Mouse (Mus musculus): ENCODE measurements around the gene Dus1l.
"Not testable (repeated sequence)": the region's sequence is repeated elsewhere in the genome, so short reads cannot be mapped to it uniquely, and the experiment has no call there.

Dus1l gene

DNA sequence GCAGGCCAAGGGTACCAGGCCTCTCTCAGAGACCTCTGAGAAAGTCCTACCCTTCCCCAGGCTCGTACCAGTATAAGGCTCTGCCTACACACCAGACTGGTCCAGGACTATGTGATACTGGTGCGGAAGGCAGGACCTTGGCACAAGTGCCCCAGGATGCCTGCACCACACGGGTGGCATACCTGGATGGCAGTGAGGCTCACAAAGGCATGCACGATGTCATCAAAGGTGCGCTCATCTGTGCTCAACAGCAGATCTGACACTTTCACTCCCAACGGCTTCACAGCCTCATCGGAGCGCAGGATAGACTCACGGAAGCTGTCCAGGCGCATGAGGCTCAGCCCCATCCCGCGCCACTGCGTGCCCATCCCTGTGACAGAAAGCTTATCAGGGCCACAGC, 22.0 kb upstream of the Dus1l start:
- no peak for DNase-seq (ENCODE audit: low spot score)

DNA sequence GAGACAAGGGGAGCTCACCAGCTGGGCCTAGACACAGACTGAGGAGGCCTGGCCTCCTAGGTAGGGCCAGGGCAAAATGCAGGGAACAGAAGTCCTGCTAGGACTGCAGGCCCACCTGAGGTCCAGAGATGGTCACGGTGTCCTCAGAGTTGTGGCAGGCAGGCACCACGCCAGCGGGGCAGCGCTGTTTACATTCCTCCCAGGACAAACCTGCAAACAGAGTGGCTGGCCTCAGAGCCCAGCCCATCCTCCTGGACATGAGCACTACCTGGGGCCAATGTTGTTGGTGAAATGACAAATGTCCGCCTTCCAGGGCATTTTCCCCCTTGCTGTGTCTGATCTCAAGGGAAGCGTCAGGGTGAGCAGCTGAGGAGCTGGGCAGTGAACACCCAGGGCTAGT, 21.2 kb upstream of the Dus1l start:
- DNase-seq (ENCODE audit: low spot score), result no peak

DNA sequence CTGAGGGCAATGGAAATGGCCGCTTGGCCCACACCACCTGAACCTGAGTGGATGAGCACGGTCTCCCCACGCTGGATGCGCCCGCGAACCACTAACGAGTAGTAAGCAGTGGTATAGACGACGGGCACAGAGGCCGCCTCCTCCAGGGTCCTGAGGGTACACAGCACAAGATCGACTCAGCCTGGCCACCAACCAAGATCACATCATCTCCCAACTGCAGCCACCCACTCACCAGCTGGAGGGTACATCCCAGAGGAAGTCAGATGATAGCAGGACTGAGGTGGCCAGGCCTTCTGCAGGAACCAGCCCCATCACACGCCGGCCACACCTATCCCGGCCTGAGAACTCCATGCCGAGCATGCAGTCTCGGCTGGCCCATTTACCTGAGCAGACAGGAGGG, 15.9 kb upstream of the Dus1l start:
- DNase-seq (ENCODE audit: low spot score), result no peak

DNA sequence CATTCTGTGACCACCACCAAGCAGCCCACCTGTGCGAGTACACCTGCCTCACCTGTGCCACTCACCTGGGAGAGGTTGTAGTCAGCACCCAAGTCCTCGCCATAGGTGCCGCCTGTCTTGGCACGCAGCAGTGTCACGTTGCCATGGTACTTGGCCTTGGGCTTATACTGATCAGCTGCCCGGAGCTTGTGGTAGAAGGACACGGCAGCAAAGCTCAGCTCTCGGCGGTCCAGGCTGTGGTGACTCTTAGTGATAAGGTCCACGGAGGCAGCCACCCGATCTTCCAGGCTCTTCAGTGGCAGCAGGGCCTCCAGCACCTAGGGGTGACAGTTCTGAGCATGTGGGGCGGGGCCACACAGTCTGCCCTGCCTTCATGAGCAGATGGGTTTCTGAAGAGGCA, 11.8 kb upstream of the Dus1l start:
- DNase-seq (ENCODE audit: low spot score), result no peak

DNA sequence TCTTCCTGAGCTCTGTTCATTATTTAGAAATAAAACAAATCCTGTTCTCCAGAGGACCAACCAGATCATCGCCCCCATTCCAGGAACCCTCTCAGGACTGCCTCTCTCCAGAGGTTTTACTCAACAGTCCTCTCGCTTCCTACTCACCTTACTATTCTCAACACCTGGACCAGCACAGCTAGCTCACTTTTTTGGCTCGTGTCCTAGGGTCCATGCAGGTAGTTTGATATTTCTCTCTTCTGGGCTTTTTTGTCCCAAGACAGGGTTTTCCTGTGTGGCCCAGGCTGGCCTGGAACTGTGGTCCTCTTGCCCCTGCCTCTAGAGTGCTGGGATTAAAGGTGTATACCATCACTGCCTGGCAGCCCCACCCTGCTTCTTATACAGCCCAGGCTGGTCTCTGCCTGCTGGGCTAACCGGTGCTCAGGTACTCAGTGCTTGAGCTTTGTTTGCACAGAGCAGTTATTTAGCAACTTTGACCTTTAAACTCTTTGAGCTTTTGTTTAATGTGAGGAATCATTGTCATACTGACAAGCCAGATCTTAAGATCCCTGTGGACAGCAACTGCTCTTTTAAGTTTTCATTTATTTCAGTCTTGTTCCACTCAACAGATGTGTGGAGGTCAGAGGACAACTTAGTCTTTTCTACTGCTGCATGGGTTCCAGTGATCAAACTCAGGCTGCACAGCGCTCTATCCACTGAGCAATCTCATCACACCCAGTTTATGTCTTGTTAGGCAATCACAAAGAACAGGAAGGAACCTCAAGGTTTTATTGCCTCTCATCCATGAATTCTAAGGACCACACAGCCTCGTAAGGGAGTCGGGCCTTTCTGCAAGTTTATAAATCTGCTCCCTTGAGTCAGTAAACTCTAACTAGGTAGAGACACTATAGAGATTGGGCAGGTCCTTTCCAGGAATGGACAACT, 9.4 kb upstream of the Dus1l start:
- DNase-seq (ENCODE audit: low spot score), result no peak

DNA sequence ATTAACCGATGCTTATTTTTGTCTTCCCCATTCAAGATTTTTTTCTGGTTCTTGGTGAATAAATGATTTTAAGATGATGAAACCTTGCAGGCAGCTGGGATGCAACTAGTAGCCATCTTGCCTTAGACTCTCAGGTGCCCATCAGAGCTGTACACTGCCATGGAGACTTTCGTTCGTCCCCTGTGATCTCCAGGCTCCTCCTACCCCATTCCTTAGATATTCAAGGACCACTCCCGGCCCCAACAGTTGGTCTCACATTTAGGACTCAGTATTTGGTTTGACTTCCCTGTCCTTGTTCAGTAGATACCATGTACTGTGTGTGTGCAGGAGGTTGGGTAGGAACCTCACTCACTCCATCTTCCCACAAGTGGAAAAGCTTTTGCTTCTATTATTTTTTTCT, 8.6 kb upstream of the Dus1l start:
- no peak for DNase-seq (ENCODE audit: low spot score)

DNA sequence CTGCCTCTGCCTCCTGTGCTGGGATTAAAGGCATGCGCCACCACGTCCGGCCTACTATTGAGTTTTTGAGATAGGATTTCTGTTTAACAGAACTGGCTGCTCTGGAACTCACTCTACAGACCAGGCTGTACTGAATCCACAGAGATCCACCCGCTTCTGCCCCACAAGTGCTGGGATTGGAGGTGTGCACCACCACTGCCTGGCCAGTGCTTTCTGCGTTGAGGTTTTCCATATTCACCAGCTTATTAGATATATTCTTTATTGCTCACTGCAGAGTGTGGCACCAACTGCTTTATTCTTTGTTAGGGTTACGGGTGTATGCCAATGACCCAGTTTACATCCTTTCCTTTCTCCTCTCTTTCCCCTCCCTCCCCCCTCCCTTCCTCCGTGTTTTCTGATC, 8.1 kb upstream of the Dus1l start:
- no peak for DNase-seq (ENCODE audit: low spot score)

DNA sequence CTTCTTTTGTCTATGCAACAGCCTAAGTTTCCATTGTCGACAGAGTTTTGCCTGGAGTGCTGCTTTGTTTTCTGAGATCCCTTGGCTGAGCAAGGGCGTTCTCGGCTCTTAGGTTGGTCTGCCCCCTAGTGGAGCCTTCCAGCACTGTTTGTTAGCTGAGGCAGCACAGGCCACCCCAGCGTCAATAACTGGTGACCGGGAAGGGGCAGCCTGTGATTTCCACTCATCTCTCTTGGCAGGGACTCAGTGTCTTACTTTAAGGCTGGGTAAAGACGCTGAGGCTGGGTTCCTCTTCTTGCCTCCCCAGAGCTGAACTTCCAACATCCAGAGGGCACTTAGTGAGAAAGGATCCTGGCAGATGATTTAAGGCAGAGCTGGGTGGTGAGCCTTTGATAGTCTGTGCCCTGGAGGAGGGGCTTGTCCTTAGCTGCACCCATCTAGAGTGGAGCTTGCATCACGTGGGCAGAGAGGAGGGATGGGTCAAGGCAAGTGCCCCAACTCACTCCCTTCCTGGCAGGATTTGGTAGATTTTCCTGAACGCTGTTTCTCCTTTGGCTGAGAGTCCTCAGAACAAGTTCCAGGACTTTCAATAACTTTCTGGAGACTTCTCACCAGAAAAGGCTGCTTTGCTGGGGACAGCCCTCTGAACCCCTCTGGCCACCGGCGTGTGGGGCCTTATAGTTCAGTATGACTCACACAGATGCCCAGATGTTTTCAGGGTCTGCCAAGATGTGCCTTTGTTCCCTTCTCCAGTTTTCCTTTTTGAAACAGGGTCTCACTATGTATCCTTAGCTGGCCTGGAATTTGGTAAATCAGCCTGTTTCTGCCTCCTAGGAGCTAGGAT, 4.1 kb upstream of the Dus1l start:
- DNase-seq (ENCODE audit: low spot score), result peak; percentile 83

DNA sequence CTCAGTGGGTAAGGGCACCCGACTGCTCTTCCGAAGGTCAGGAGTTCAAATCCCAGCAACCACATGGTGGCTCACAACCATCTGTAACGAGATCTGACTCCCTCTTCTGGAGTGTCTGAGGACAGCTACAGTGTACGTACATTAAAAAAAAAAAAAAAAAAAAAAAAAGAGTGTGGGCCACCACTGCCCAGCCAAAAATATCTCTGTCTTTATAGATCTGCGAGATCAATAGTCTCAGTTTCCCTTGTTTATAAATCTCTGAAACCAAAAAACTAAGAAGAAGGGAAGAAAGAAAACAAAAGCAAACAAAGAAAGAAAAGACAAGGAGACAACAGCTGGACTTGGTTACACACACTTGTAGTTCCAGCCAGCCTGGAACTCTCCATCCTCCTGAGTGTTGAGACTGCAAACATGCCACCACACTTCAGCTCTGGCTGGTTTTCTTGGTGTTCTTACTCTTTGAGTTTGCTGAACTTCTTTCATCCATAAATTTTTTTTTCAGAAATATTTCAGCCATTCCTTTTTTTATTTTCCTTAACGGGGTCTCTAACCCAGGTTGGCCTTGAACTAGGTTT, 3.2 kb upstream of the Dus1l start:
- DNase-seq (ENCODE audit: low spot score), result no peak

DNA sequence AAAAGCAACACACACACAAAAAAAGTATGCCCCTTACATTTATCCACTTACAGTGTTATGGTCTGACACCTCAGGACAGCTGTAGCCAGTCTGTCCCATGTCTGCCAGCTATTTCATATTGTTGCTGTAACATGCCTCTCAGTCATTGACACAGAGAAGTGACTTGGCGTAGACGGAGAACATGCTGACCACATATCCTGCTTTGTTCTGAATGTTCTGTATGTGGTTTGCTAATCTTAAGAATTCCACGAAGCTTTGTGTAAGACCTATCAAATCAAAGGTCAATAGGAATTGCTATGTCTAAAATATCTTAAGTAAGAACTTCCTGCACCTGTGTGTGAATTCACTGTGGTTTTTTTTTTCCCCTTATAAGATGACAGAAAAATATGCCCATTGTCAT, 2.0 kb upstream of the Dus1l start:
- DNase-seq (ENCODE audit: low spot score), result no peak

DNA sequence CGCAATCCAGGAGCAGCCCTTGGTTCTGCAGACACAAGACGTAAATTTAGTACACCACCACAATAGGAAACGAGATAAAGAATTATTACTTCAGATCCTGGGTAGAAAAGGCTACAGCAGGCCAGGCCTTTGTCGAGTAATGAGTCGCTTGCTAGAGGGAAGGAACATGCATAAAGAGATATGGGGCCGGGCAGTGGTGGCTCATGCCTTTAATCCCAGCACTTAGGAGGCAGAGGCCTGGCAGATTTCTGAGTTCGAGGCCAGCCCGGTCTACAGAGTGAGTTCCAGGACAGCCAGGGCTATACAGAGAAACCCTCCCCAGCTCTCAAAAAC, 377 bp upstream of the Dus1l start:
- DNase-seq (ENCODE audit: low spot score), result no peak

DNA sequence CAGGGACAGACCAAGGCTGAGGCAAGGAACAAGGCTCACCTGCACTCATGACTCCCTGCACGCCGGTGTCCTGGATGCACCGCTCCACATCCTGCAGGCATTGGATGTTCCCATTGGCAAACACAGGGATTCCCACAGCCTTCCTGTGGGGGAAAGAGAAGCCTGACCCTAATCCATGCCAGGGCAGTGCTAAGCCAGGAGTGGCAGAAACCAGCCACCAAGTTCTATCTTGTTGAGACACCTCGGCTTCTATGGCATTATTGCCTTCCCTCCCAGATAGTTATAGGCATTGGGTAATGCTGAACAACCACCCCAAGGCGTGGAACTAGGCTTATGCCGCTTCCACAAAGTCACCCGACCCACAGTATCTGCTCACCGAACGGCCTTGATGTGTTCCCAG, 3.6 kb downstream of the Dus1l start:
- DNase-seq (ENCODE audit: low spot score), result no peak

DNA sequence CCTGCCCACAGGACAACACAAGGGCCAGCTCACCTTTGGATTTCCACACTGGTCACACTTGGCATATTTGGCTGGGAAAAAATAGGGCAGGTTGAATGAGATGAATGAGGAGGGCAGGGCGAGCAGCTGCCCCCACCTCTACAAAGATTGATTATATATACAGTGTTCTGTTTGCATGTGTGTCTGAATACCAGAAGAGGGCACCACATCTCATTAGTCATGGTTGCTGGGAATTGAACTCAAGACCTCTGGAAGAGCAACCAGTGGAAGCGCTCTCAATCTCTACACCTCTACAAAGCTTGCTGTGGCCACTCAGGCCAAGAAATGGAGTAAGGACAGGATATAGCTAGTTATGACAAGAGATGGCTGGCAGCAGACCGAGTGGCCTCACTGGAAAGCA, 6.4 kb downstream of the Dus1l start:
- no peak for DNase-seq (ENCODE audit: low spot score)

DNA sequence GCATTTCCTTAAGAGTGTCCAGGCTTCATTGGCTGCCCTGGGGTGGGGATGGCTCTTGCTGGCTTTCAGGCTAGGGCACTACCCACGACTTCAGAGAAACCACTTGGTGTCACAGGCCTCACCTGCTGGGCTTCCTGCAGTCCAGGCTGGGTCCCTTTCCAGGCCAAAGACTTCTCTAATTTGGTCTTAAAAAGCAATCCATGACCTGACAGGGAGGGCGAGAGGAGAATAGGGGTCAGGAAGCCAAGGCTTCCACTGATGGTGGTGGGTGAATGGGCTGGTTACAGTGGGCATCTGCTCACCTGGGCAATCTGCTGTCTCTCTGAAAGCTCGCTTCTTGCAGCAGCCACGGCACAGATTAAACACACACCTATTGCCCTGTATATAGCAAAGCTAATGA, 6.8 kb downstream of the Dus1l start:
- no peak for DNase-seq (ENCODE audit: low spot score)

DNA sequence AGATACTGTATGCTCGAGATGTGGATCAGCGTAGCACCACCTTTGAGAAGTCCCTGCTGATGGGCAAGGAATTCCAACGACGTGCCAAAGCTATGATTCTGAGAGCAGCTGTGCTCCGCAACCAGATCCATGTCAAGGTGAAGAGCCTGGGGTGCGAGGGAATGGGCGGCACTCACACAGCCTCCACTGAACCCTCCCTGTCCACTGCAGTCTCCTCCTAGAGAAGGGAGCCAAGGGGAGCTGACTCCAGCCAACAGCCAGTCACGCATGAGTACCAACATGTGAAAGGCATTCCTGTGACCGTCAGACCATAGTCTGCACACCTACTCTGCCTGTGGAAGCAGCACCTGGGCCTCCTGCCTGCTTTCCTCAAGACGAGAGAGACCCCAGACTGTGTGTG, 7.7 kb downstream of the Dus1l start:
- not testable (repeated sequence) for DNase-seq (ENCODE audit: low spot score)

DNA sequence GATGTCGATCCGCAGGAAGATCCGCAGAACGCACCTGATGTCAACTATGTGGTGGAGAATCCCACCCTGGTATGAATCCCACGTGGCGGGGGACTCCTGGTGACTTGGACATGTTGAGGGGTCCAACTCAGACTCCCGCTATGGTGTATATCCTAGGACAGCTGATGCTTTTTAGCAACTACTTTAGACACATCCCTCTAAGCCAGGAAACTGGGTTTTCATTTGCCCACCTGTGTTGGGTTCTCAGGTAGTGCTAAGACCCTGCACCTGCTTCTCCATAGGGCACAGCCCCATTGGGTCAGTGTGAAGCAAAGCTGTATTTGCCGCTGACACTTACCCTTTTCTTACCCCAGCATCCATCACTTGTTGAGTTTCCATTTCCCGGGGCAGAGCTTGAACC, 11.1 kb downstream of the Dus1l start:
- no peak for DNase-seq (ENCODE audit: low spot score)

DNA sequence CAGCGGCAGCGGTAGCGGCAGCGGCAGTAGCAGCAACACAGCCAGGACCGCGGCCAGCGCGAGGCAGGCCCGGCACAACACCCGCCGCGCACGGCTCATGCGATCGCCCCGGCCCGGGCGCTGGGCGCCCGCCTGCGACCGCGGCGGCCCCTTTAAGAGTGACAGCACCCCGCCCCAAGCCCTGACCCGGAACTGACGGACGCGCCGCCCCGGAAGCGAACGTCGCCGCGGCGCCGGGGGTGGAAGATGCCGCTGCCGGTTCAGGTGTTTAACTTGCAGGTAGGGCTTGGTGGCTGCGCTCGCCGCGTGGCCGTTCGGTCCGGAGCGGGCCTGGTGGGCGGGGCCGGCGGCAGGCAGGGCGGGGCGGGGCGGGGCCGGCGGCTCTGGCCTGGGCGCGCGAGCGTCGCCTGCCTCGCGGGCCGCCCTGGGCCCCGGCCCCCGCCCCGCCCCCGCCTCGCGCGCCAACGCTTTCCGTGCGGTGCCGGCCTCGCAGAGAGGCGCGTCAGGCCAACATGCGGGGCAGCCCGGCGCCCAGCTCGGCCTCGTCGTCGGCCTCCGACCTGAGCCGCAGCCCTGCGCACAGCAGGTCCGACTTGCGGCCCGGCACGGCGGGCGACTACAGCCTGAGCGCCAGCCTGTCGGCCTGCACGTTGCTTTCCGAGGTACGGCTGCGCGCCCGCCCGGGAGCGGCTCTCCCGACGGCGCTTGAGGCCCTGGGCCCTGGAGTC, 12.0 kb downstream of the Dus1l start, which contains the start of the genes Rfng and Gps1:
Gene Rfng, minus strand, starts transcription at position 144 of the 728 bp plus-strand sequence.
Gene Gps1, plus strand, starts transcription at position 209 of the 728 bp plus-strand sequence.
- peak; percentile 68 for DNase-seq (ENCODE audit: low spot score)

DNA sequence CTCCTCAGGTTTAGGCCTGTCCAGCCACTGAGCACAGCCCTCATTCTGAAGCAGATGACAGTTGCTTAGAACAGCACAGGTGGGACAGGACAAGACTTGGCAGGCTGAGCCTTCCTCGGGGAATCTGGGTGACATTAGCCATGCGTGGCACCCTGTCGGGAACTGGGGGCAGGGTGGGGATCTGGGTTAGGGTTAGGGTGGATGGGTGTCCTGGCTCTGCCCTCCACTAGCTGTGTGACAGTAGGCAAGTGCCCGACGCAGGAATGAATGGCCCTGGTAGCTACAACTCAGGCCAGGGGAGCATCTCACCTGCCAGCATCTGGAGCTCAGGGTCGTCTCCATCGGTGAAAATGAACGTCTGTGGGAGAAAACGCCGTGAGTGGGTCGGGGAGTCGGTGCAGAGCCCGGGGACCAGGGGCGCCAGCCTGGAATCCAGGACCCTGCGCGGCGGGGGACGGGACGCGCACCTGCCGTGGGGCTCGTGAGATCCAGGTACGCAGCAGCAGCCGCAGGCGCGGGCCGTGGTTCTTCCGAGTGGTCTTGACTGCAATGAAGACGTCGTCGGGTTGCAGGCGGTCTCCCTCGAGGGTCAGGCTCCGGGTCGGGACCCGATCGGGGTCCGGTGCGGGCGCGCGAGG, 12.7 kb downstream of the Dus1l start:
- no peak for DNase-seq (ENCODE audit: low spot score)

DNA sequence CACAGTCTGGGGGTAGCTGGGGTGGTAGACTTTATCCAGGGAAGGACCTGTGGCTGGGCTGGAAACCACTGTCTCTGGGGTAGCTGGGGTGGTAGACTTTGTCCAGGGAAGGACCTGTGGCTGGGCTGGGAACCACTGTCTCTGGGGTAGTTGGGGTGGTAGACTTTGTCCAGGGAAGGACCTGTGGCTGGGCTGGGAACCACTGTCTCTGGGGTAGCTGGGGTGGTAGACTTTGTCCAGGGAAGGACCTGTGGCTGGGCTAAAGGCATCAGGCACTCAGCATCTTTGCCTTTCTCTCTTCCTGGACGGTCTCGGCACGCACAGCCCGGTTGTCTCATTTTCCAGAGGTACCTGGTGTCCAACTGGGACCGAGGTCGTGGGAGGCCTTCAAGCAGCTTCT, 14.8 kb downstream of the Dus1l start:
- DNase-seq (ENCODE audit: low spot score), result not testable (repeated sequence)

DNA sequence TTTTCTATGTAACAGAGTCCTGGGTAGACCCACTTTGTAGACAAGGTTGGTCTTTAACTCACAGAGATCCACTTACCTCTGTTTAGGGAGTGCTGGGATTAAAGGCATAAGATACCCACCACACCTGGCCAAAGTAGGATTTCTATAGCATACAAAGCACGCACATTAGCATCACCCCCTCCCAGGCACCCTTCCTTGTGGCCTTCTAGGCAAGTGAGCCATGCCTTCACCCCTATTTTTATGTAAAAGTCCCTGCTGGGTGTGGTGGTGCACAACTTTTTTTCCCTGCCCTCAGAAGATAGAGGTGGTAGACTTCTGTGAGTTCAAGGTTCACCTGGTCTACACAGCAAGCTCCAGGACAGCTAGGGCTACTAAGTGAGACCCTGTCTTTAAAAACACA, 16.3 kb downstream of the Dus1l start:
- no peak for DNase-seq (ENCODE audit: low spot score)

DNA sequence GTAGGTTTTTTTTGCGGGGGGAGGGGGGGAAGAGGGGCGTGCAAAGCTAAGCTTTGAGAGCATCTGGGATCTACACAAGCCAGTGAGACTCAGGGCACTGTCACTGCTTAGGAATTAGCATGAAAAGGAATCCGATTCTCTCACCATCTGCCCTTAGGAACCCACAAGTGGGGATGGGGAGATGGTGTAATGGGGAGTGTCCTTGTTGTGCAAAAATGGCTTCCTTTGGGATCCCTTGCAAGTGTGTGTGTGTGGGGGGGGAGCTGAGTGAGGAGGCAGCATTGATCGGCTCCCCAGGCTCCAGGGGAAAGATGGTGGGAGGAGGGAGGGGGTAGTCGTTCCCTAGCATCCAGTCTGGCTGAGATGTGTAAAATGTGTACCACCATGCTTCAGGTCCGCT, 19.1 kb downstream of the Dus1l start:
- no peak for DNase-seq (ENCODE audit: low spot score)

Data from ovary, adult 18-20 months (tissue).